Mouse (Mus musculus): Measurements from ENCODE around the gene Tbata.
A peak's percentile ranks its signal among the peaks of the same experiment; 100 is the strongest.

The Tbata gene

DNA sequence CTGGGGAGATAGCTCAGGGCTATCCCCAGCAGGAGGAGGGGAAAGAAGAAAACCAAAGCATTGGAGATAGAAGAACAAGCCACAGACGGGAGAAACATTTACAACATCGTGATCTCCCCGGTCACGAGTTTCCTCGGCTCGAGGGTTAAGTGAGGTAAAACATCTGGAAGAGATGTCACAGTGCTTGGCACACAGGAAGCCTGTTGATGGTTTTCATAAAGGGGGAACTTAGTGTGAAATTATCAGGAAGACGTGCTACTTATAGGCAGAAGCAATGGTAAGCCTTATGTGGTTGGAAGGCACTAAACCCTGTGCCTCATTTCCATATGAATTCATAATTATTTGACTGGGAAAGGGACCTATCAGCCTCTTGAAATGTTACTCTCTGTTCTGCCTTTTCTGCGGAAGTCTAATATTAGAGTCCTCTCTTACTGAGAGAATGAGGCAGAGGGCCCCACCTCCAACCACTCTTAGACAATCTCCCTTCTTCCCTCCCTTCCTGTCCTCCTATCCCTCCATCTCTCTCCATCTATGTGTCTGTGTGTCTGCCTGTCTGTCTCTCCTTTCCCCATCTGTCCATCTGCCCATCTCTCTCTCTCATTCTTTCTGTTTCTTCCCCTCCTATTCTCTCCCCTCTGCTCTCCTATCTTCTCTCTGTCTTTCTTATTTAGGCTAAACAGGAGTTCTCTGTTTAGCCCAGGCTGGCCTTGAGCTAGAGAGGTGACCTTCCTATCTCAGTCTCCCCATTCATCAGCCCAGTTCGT, 4.2 kb upstream of the Tbata start:
- no peak for DNase-seq

DNA sequence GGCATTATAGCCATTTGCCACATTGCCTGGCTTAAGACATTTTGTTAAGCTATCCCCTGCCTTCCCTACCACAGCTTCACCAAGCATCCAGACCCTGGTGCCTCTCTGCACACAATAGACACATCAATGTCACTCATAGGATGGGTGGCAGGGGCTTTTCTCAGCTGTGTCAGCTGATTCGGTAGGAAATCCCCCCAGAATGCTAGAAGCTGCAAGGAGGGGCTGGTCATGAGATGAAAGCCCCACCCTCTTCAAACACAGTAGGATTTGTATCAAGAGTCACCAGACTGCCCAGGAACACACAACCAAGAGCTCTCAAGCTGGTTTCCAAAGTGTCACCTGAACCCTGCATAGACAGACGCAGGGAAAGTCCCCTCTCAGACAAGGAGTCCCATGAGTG, 3.4 kb upstream of the Tbata start:
- DNase-seq: no peak

DNA sequence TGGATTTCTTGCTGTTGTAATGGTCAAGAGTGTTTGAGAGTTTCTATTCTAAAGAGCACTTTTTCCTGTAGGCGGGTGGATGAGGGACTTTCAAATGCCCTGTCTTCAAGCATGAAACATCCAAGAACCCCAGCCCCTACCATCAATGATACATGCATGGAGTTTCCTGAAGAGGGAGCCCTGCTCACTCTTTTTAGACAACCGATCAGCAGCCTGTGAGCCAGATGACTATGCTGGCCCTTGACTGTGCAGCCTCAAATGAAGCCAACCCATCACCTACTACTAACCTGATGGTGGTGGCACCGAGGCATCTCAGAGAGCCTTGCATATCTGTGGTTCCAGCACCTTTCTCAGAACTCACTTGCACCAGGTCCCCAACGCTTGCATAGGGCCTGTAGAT, 742 bp downstream of the Tbata start:
- DNase-seq: no peak

DNA sequence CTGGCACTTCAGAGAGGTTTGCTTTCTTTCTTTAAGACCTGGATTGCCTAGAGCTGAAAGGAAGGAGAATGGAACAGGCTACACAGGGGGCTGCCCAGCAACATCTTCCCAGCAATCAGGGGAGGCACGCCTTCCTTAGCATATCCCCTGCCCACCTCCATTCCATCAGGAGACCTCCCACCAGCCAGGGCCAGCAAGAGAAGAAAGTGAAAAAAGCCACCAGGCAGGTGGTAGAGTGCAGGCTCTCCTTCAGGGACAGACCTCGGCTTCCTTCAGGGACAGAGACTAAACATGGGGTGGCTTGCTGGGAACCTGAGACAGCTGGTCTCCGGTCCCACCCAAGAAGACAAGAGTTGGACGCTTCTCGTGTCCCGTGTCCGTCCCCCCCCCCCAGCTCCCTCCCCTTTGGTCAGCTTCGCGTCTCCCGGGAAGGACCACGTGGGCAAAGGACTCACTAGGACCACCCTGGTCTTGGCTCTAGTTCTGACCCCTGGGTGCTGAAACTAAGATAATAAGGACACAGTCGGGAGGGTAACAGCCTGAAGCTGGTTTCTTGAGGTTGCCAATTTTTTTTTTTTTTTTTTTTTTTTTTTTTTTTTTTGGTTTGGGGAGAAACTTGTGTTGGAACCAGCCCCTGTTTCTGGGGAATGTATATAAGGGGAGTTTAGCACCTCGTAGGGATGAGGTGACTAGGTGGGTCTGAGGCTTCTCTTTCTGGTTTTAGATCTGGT, 3.1 kb downstream of the Tbata start:
- no peak for DNase-seq

DNA sequence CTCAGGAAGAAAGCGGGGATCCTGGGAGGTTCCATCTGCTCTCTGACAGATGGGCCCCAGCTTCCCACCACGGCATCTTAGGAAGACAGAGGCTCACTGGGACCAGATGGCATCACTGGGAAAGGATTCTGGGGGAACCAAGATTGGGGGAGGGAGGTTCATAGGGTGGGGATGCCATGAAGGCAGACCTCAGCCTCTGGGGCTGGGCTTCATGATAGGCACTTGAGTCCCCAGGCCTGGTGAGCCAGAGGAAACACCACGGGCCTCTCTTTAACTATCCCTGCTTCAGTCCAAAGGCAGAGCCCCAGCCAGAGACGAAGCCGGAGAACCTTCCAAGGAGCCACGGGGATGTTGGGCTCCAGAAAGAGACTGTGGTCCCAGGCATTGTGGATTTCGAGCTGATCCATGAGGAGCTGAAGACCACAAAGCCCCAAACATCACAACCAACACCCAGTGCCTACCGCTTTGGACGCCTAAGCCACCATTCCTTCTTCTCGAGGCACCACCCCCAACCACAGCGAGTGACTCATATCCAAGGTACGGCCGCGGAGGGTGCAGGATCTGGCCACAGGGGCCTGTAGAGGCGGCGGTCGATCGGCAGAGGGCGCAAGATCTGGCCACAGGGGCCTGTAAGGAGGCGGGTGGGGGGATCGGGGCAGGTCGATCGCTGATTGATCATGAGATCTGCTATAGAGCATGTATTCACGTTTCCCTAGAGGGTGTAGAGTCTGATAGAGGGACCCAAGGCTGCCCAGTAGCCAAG, 3.9 kb downstream of the Tbata start:
- DNase-seq: peak; percentile 63

DNA sequence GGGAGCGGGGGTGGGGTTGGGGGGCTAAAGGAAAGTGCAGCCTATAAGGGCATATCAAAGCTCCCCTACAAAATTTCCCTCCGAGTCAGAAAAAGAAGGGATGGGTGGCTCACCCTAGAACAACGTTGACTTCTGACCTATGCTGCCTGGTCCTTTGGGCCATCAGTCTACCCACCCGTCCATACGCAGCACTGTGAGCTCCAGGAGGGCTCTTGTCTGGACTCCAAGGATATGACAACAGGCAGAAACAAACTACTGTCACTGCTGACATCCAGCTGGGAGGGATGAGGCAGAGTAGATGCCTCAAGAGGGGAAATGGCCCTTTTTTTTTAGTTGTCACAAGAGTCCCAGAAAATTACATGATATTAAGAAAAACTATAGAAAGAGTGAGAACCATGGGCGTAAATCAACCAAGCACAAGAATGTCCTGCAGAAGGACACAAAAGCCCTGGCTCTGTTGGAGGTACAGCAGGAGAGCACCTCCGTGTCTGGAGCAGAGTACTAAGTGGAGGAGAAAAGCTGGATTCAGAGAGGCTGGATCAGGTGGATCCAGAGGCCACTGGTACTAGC, 4.6 kb downstream of the Tbata start:
- no peak for DNase-seq

DNA sequence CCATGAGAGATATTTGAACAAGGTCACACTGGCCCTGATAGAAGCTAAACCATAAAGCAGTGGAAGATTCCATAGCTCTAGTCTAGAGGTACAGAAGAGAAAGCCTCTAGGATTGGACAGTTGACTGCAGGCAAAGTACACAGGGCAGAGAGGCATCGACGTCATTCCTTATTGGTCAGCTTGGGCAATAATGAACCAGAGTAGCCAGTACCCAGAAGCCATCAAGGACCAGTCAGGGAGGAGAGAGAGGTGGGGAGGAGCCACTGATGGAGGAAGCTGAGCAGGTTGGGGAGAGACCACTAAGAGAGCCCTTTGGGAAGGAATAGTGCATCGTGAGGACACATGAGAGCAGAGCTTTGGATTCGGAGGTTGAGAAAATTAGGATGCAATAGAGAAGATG, 6.0 kb downstream of the Tbata start:
- no peak for DNase-seq

DNA sequence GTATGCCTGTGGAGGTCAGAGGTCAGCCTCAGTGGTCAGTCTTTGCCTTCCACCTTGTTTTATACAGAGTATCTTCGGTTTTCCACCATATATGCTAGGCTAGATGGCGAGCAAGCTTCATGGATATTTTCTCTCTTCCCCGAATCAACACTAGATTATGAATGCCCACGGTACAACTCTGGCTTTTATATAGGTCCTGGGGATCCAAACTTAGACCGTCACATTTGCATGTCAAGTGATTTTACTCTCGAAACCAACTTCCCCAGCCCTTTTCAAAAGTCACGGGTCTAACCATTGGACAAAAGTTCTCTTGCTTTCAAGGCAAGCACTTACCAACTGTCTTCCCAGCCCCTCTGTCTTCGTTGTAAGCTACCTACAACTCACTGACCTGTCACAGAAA, 6.9 kb downstream of the Tbata start:
- DNase-seq: no peak

DNA sequence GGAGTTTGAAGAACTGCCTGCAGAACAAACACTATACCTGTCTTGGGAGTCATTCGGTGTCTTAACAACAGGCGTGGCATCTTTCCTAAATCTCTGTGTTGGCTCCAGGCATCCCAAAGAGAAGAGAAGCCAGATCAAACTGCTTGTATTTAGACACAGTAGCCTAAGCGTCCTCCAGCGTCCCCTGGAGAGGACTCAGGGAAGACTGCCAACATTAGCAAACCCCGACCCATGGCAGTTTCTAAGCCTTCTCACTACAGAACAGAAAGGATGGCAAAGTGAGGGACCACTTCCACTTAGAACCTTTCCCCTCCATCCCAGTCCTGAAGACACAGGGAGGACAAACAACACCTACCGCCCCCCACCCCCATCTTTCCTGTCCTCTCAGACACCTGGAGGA, 8.2 kb downstream of the Tbata start:
- DNase-seq: no peak

DNA sequence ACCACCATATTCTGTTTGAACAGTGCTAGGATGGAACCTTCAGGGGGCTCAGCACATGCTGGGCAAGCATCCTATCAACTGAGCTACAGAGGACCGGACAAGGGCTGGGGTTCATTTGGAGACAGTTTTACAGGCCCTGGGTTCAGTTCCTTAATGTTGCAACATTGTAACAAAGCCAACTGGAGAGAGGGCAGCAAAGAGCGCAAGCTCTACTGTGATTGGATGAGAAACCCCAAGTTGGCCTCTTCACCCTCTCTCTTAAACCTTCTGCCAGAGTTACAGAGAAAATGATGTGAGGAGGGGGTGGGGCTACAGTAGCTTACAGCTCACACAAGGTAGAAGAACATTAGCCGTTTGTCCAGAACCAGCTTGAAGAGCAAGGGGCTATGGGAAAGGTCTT, 15.2 kb downstream of the Tbata start:
- no peak for DNase-seq

DNA sequence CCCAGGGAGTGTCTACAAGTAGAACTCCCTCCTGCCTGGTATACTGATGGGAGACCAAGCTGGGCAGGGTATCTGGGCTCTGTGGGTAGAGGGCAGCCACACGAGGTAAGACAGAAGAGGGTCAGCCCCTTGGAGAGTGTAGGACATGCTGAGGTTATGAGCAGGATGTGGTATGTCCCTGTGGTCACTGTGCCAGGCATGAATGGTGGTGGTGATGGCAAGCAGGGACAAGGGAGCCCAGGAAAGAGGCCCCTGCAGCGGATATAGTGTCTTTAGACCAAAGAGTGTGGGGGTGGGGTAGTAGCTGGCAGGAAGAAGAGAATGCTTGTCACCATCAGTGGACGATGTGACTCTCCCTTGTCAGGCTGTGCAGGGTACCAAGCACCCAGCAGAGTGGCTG, 16.3 kb downstream of the Tbata start:
- no peak for DNase-seq

DNA sequence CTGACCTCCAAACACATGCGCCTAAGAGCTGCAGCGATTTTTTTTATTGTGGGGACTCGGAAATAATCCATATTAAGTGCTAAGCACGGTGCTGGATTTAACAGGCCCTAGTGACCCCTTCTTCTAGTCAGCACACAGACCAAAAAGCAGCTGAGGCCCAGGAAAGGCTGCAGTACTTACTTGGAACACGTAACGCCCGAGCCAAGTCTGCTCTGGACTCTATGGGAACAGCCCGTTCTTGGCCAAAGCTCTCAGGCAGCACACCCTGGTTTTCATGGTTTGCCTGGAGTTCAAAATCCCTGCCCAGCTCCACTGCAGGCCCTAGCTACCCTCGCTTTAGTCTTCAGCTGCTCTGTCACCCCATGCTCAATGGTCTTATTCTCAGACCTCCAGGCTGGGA, 22.9 kb downstream of the Tbata start:
- DNase-seq: no peak

DNA sequence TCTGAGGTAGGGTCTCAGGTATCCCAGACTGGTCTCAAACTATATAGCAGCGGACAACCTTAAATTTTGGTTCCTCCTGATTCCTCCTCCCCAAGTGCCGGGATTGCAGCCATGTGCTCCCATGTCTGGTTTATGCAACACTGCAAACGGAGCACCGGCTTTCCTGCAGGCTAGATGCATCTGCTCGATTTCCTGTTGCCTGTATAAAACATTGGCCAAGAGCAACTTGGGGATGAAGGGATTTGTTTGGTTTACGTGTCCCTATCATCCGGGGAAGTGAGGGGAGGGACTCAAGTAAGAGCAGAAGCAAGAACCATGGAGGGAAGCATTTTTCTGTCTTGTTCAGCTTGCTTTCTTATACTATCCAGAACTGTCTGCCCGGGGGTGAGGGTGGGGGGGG, 23.5 kb downstream of the Tbata start:
- DNase-seq: no peak

DNA sequence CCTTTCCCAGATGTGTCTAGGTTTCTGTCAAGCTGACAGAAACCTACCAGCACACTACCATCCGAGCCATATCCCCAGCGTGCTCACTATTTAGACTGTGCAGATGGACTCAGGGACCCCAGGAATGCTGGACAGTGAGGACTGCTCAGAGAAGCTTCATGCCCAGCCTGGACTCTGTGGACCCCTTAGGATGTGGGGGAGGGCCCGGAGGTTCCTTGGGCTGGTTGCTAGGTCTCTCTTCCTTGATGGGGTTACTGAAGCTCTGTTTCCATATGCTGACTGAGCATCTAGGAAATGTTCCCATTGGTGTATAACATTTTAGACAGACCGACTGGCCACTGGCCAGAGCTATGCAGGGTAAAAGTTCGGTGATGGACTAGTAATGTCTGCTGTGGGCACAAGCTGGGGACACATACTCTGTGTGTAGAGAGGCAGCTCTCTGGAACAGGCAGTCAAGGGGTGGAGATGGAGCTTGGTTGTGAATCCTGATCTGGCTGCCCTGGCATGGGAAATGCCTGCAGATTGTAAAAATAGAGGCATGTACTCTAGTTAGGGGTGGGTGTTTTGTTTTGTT, 24.1 kb downstream of the Tbata start:
- no peak for DNase-seq

DNA sequence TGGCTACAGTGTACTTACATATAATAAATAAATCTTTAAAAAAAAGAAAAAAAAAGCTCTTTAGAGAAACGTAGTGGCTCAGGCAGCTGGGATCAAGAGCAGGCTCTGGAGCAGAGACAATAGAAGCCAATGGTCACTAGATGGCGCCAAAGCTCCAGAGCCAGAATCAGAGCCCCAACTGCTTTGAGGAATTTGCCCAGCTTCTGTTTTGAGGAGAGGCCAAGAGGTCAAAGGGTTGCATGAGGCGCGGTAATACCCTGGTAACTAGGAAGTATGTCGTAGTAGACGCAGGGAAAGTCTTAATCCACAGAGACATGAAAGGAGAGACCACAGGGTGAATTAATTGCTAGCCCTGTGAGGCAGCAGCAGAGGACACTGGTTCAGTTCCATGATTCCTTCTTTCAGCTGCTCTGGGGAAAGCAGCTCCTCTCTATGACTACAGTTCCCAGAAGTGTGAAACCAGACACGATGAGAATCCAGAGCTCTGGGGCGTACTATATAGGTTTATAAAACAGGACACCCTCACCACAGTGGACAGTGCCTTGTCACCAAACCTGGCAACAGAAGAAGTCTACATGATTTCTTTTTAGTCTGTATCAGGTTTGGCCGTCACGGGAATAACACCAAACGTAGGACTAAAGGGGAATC, 27.9 kb downstream of the Tbata start:
- DNase-seq: peak; percentile 84

DNA sequence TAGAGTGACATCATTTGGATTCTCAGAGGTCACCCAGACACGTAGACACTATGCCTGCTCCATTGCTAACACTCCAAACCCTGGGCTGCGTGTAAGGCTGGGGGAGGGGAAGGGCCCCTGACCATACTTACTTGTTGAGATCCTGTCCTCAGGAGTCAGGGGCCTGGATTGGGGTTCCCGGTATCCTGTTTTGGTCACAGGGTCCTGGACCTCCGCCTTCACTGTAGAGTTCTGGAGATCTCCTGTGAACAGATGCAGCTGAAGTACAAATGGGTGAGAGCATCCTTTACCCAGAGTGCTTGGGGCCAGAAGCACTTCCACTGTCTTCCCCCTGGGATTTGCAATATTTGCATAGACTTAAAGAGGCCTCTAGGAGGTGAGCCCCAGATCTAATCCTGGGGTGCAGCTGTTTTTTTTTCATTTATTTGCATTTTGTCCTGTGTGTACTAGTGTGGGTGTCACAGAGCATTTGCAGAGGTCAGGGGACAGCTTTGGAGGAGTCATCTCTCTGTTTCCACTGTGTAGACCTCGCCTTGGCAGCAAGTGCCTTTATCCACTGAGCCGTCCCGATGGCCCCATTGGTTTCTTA, 28.6 kb downstream of the Tbata start:
- no peak for DNase-seq

DNA sequence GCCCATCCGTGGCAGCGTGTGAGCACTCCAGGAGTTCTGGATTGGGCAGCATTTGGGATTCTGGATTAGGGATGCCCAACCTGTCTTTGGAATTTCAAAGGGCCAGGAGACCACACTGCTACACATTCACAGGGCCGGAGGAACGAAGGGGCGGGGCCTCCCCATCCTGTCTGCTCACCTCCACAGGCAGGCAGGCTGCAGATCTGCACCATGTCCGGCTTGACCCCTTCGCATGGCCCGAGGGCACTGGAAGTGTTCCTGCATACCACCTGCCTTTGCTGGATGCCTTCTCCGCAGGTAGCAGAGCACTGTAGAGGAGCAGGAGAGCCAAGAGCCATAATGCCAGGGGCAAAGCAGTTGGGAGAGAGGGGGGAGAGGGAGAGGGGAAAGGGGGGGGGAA, 29.2 kb downstream of the Tbata start:
- no peak for DNase-seq

DNA sequence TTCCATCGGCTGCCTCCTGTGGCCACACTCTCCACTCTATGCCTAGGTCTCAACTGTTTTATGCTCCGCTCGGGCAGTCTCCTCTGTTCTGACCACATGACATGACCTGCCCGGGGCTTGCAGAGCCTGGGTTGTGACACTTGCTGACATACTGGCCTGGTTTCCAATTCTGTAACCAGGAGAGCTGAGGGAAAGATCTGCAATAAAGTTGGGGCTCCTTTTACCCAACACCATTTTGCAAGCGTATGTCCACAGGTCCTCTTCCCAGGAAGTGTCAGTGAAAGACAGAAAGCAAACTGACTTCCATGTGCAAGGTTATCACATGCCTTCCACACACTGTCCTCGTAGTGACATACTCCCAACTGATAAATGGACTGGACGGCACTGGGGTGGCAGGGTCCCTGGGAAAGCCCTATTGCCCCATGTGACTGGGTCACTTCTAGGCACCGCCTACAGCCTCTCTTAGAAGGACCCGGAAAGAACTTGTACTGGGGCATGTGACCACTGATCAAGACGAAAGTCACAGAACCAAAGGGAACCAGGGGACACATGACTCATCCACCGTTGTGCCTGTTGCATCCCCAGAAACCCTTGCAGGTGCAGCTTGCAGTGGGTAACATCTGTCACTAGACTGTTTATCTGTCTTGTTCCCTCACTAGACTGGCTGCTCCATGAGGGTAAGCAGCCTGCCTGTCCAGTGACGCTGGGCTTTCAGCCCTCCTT, 30.0 kb downstream of the Tbata start:
- DNase-seq: no peak

DNA sequence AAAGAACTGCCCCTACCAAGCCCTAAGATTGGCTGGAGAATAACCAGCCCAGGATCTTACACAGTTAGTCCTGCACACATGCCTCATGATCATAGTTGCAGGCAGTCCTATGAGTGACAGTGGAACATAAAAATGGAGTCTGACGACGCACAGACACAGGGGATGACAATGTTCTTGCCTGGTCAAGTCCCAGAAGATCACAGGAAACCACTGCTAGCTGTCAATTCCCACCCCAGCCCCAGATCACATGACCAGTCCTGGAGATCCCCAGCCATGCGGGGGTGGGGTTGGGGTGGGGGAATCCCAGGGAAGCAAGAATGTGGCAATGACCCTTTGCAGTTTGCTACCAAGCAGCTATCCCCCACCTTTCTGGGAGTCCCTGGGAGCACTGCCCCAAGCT, 32.2 kb downstream of the Tbata start:
- no peak for DNase-seq

DNA sequence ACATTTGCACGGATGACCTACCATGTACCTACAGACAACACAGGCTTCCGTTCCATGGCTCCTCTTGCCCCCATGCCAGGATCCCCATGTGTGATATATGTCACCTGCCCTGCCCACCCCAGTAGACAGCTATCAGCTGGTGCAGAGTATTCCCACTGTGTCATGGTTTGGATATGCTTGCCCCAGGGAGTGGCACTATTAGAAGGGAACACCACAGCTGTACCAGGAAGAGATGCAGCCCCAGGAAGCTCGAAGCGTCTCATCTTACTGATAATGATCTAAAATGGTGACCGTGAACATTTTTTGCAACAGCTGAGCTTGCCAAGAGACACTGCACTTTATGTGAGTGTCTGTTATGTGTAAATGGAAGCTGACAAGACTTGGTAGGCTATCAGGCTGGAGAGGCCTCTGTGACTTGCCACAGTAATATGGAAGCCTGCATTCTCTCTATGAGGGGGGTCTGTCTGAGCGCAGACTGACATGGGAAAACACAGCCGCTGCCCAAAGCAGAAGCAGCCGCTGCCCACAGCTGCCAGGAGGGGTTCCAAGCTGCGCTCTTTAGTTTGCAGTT, 36.4 kb downstream of the Tbata start:
- DNase-seq: no peak

DNA sequence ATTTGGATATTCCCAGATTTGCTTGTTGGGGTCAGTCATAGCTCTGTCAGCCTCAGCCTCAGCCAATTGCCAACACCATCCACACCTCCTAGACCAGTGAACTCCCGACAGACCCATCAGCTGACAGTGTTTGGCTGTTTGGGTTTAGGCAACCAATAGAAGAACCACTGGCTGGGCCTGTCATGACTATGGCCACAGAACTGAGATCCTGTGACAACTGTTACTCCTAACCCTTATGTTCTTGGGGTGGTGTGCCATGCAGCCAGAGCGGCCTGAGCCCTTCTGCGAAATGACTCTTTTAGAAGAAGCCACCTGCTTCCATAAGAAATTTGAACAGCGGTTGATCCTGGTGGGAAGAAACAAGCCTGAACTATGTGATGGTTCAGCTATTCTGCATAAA, 39.4 kb downstream of the Tbata start:
- no peak for DNase-seq
